Mouse (Mus musculus) embryonic stem cell, embryonic (primary cell): ENCODE results near the gene Dnaja2.

ENCODE experiments used
- CTCF ChIA-PET, 4 experiments: fragments of 300-600 bp in 2 of 4; fragments of 350-600 bp in 2 of 4; sonication (Branson Sonifier 250); formaldehyde crosslinking; loops; one replicate each; lab custom pipeline; 2022; ENCODE audit warnings: inconsistent platforms in 2 of 4; lab: Charles Lee
- POLR2A ChIA-PET, 4 experiments: fragments of 300-600 bp in 2 of 4; fragments of 350-600 bp in 2 of 4; sonication (Branson Sonifier 250); formaldehyde crosslinking; loops; one replicate each; lab custom pipeline; 2022; ENCODE audit warnings: antibody characterized with exemption in 4 of 4, inconsistent platforms in 1 of 4; lab: Charles Lee

Dnaja2 gene

GRCm38 (mm10) chr8:85521332-85521731, 33.8 kb downstream of the Dnaja2 start:
- ChIA-PET CTCF (interaction anchor here in 2 of 4 experiments (0.6 to 0.8 kb wide), 3 partner anchors 13 to 39 kb away, joined by 3 to 4 read pairs (median 3); no protein-coding TSS in a partner anchor), POLR2A (interaction anchor here (0.7 to 3.7 kb wide), 12 partner anchors 10 to 75 kb away, joined by 3 to 15 read pairs (median 3); no protein-coding TSS in a partner anchor)

DNA sequence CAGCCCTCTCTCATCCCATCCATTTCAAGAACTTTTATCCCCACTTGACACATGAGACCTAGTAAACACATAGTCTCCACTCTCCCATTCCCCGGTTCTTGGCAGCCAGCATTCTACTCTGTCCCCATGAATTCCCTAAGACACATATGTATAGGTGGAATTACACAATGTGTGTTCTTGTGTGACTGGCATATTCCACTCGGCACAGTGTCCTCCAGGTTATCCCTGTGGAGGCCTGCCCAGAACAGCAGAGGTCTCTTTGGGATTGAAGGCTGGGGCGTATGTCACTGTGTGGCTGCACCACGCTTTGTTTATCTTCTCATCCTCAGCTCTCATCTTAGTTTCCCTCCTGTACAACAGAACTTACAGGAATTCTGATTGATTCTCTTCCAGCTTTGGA, 34.6 kb downstream of the Dnaja2 start:
- CTCF ChIA-PET, result interaction anchor here in 2 of 4 experiments (0.5 to 0.6 kb wide), 2 partner anchors 38 to 210 kb away, joined by 4 read pairs; no protein-coding TSS in a partner anchor
- POLR2A ChIA-PET, result interaction anchor here in 3 of 4 experiments (0.8 to 3.7 kb wide), 8 partner anchors 11 to 92 kb away, joined by 3 to 15 read pairs (median 4); no protein-coding TSS in a partner anchor

DNA sequence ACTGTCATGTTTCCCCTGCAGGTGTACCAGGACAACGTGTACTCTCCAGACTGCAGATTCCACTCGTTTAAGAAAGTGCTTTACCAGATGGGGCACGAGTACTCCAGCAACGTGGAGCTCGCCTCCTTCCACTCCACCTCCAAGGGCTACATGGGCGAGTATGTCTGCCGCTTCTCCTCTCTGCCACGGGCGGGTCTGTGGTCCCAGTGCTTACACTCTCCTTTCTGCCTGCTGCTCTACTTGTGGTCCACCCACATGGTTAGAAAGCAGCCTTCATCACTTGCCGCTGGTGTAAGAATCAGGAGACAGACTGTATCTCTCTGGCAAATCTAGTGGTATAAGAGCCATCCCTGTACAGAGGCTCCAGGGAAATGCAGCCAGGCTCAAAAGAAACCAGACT, 37.2 kb downstream of the Dnaja2 start:
- CTCF ChIA-PET, result interaction anchor here in 2 of 4 experiments (0.6 to 1.5 kb wide), 3 partner anchors 8 to 25 kb away, joined by 3 to 6 read pairs (median 3); no protein-coding TSS in a partner anchor
- POLR2A ChIA-PET, result interaction anchor here in 2 of 4 experiments (0.5 to 2.6 kb wide), 16 partner anchors 8 to 80 kb away, joined by 3 to 13 read pairs (median 4); no protein-coding TSS in a partner anchor

- CTCF ChIA-PET, result interaction anchor here in 1 of 4 experiments (1.3 to 1.5 kb wide), 2 partner anchors 9 kb away, joined by 3 to 6 read pairs; no protein-coding TSS in a partner anchor
- POLR2A ChIA-PET, result interaction anchor here in 3 of 4 experiments (0.5 to 2.6 kb wide), 14 partner anchors 9 to 76 kb away, joined by 3 to 13 read pairs (median 4); no protein-coding TSS in a partner anchor
These were observed 37.8 kb downstream of the Dnaja2 start for GRCm38 (mm10) chr8:85517336-85517735.

GRCm38 (mm10) chr8:85515391-85515790, 39.8 kb downstream of the Dnaja2 start:
- ChIA-PET POLR2A (interaction anchor here in 2 of 4 experiments (0.9 to 6.7 kb wide), 6 partner anchors 9 to 70 kb away, joined by 3 to 33 read pairs (median 3); no protein-coding TSS in a partner anchor), CTCF (interaction anchor here in 2 of 4 experiments (0.6 to 1.3 kb wide), 2 partner anchors 11 kb away, joined by 3 to 8 read pairs; no protein-coding TSS in a partner anchor)

- ChIA-PET POLR2A (interaction anchor here in 2 of 4 experiments (0.6 to 6.7 kb wide), 10 partner anchors 9 to 194 kb away, joined by 3 to 33 read pairs (median 4); no protein-coding TSS in a partner anchor), CTCF (interaction anchor here in 2 of 4 experiments (0.7 to 1.6 kb wide), 3 partner anchors 13 to 31 kb away, joined by 3 to 8 read pairs (median 5); no protein-coding TSS in a partner anchor)
These were observed 41.9 kb downstream of the Dnaja2 start for GRCm38 (mm10) chr8:85513283-85513682.

DNA sequence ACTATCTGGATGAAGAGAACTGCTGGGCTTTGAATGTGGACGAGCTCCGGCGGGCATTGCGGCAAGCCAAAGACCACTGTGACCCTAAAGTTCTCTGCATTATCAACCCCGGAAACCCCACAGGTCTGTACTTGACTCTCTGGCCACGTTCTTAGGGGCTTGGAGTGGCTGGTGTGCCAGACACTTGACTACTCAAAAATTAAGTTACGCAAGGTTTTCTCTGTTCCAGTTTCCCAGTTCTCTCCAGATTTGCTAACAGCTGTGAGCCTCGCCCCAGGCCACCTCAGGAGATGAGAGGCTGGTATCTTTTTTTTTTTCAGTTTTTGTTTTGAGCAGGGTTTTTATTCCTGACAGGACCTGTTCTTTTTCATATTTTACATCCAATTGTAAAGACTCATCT, 42.9 kb downstream of the Dnaja2 start:
- POLR2A ChIA-PET, result interaction anchor here in 2 of 4 experiments (0.8 to 6.7 kb wide), 16 partner anchors 9 to 41 kb away, joined by 3 to 33 read pairs (median 4); no protein-coding TSS in a partner anchor
- CTCF ChIA-PET, result interaction anchor here in 3 of 4 experiments (0.6 to 1.6 kb wide), 4 partner anchors 30 to 410 kb away, joined by 3 to 5 read pairs (median 3); no protein-coding TSS in a partner anchor

DNA sequence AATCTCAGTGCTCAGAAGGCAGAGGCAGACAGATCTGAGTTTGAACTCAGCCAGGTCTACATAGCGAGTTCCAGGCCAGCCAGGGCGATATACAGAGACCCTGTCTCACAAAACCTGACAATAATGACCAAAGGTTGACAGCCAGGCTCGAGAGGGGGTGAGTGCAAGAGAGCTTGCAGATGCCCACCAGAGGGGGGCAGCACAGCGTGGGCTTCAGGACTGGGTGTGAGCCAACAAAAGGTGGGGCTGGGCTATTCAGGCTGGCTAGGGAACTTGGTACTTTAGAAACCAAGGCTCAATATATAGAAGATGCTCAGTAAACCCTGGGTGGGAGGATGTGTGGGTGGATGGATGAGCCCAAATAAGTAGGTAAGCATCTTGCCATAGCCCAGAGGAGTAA, 46.5 kb downstream of the Dnaja2 start:
- POLR2A ChIA-PET, result interaction anchor here (0.5 to 2.0 kb wide), 13 partner anchors 9 to 128 kb away, joined by 3 to 8 read pairs (median 4); partner anchors contain the start of gene Gpt2 (in 1 of the 4)
- CTCF ChIA-PET, result interaction anchor here in 3 of 4 experiments (0.8 to 2.1 kb wide), 15 partner anchors 10 to 87 kb away, joined by 3 to 10 read pairs (median 3); partner anchors contain the start of gene Gpt2 (in 1 of the 3)

DNA sequence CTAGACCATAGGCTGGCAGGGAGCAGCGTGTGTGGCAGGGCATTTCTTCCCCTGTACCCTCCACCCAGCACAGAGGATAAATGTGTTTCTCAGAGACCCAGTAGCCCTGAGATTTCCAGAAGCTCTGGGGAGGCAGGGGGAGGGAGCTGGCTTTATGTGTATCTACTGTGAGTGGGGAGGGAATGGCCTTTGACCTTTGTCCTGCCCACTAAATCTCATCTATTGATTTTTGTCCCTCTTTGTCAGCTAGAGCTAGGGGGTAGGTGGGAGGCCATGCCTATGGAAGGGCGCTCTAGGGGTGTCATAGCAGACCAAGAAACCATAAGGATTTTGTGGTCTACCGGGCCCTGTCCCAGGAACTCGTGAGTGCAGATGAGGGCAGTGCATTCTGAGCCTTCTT, 48.5 kb downstream of the Dnaja2 start:
- CTCF ChIA-PET, result interaction anchor here in 2 of 4 experiments (0.5 to 0.6 kb wide), 2 partner anchors 39 to 232 kb away, joined by 3 to 4 read pairs; no protein-coding TSS in a partner anchor
- POLR2A ChIA-PET, result interaction anchor here in 2 of 4 experiments (0.6 to 4.3 kb wide), 7 partner anchors 9 to 49 kb away, joined by 3 to 20 read pairs (median 3); no protein-coding TSS in a partner anchor

- ChIA-PET CTCF (interaction anchor here in 2 of 4 experiments (1.1 to 1.5 kb wide), 2 partner anchors 21 to 22 kb away, joined by 3 to 6 read pairs; no protein-coding TSS in a partner anchor), POLR2A (interaction anchor here in 2 of 4 experiments (0.5 to 4.3 kb wide), 9 partner anchors 9 to 1400 kb away, joined by 3 to 20 read pairs (median 6); partner anchors contain the start of gene Dcaf15 (in 1 of the 2))
These were observed 50.4 kb downstream of the Dnaja2 start for GRCm38 (mm10) chr8:85504704-85505103.

GRCm38 (mm10) chr8:85503065-85503464, 52.1 kb downstream of the Dnaja2 start:
- POLR2A ChIA-PET, result interaction anchor here in 1 of 4 experiments (0.9 to 4.3 kb wide), 5 partner anchors 8 to 30 kb away, joined by 4 to 20 read pairs (median 6); no protein-coding TSS in a partner anchor

DNA sequence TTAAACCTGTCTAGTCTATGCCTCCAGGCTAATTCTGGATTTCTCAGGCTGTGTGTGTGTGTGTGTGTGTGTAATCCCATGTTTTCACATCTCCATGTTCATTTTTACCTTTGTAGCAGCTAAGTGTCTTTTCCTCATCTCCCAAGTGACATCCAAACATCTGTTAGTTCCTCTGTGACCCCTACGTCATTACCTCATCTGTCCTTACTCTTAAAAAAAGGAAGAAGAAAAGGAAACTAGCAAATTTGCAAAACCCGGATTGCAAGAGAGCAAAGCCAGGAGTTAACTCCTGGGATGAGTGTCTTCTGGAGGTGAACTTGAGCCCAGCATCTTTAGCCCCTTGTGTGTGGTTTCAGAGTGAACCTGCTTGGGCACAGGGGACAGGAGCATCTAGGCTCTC, 52.8 kb downstream of the Dnaja2 start:
- ChIA-PET POLR2A (interaction anchor here (0.9 to 4.3 kb wide), 11 partner anchors 7 to 47 kb away, joined by 3 to 20 read pairs (median 8); partner anchors contain the start of gene Gpt2 (in 1 of the 4)), CTCF (no interaction called here)

More at GRCm38 (mm10) chr8:85503065-85503464, 52.1 kb downstream of the Dnaja2 start:
- CTCF ChIA-PET, result interaction anchor here in 1 of 4 experiments (1.5 kb wide), 1 partner anchor 23 kb away, joined by 6 read pairs; no protein-coding TSS in a partner anchor

- POLR2A ChIA-PET, result interaction anchor here (0.6 to 3.1 kb wide), 35 partner anchors 9 to 1393 kb away, joined by 3 to 15 read pairs (median 4); partner anchors contain the start of gene Gpt2 (in 2 of the 4)
- CTCF ChIA-PET, result interaction anchor here in 3 of 4 experiments (0.6 to 1.4 kb wide), 6 partner anchors 8 to 686 kb away, joined by 3 to 5 read pairs (median 3); no protein-coding TSS in a partner anchor
These were observed 54.0 kb downstream of the Dnaja2 start for GRCm38 (mm10) chr8:85500955-85501685.

DNA sequence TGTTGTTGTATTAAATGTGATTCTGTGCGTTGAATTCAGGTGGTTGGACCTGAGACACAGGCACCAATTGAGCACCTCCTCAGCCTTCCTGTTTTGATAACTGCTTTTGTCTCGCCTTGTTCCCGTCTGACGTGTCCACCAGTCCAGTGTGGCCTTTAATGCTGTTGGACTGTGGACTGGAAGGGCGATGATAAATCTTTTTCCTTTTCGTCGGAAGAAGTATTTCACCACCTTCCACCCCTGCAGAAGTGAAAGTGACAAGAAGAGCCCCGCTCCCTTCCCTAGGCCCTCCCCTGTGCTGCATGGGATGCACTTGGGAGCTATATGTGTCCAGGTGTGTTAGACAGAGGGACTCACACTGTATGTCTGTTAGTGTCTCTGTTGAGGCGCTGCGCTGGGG, 54.7 kb downstream of the Dnaja2 start:
- ChIA-PET CTCF (interaction anchor here in 3 of 4 experiments (0.6 to 1.4 kb wide), 3 partner anchors 8 to 85 kb away, joined by 3 to 7 read pairs (median 4); no protein-coding TSS in a partner anchor), POLR2A (interaction anchor here in 3 of 4 experiments (0.8 to 3.1 kb wide), 25 partner anchors 8 to 80 kb away, joined by 3 to 15 read pairs (median 4); partner anchors contain the start of gene Gpt2 (in 1 of the 3))

- ChIA-PET POLR2A (interaction anchor here in 3 of 4 experiments (0.5 to 1.3 kb wide), 6 partner anchors 26 to 1404 kb away, joined by 3 to 7 read pairs (median 4); no protein-coding TSS in a partner anchor), CTCF (interaction anchor here (0.5 to 1.3 kb wide), 7 partner anchors 10 to 411 kb away, joined by 3 to 4 read pairs (median 3); no protein-coding TSS in a partner anchor)
These were observed 56.6 kb downstream of the Dnaja2 start for GRCm38 (mm10) chr8:85498577-85498976.

DNA sequence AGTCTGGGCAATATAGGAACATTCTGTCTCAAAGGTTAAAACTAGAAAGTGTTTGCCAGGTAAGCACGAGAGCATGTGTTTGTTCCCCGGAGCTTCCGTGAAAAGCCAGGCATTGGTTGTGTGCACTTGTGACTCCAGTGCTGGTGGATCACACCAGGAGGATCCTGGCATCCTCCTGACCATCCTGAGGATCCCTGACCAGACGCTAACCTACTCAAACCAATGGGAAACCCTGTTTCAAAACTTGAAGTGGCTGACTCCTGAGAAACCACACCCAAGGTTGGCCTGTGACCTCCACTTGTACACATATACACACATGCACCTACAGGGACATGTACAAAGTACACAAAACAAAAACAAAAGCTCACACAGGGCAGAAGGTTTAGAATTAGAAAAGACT, 58.4 kb downstream of the Dnaja2 start:
- POLR2A ChIA-PET, result interaction anchor here in 3 of 4 experiments (0.6 to 17.5 kb wide), 17 partner anchors 8 to 70 kb away, joined by 3 to 255 read pairs (median 4); no protein-coding TSS in a partner anchor
- CTCF ChIA-PET, result interaction anchor here in 1 of 4 experiments (0.7 kb wide), 1 partner anchor 88 kb away, joined by 8 read pairs; no protein-coding TSS in a partner anchor

- CTCF ChIA-PET, result interaction anchor here in 1 of 4 experiments (0.7 kb wide), 1 partner anchor 13 kb away, joined by 3 read pairs; no protein-coding TSS in a partner anchor
- POLR2A ChIA-PET, result interaction anchor here in 3 of 4 experiments (0.7 to 17.5 kb wide), 16 partner anchors 8 to 424 kb away, joined by 3 to 255 read pairs (median 4); partner anchors contain the start of gene Dhps (in 1 of the 3)
These were observed 59.0 kb downstream of the Dnaja2 start for GRCm38 (mm10) chr8:85496125-85496524.
